Mouse (Mus musculus): ENCODE data around the gene Gstp3. TPM values are rescaled to one million over a fixed set of nuclear protein-coding genes. Genes with fewer than 3 reads are reported as not detected.

Gstp3 gene
- total and polyA plus RNA-seq, 3 experiments, result 1.4 TPM; not detected in 2

DNA sequence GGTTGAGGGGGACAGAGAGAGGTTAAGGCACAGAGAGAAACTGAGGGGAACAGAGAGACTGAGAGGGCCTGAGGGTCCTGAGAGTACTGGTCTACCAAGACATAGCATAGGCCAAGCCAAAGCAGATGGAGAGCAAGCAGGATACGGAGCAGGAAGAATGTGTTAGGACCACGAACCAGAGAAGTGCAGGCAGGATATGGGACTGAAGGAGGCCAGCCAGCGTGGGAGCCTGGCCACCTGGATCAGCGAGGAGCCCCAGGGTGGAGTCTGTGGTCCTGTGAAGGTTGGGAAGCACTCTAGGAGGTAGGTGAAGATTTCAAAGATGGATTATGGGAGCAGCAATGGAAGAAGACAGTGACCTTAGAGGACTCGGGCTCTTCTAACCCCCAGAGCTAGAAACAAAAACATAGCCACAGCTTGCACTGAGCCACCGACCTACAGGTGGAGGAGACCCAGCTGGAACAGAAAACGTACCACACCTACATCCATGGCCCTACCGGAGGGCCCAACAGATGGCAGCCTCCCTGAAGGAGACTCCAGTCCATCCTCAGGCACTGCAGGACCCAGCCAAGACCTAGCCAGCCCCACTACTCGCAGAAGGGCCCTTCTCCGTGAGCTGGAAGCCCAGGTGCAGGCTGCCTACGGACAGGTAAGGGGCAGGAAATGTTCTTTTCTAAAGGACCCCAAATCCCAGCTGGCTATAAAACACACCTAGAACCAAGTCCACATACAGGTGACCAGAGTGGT lies 23.0 kb upstream of the Gstp3 start:
- dilution Hi-C loops (cut with MboI; ENCODE audit: extremely low pct_ligation_motif_present, extremely low pct_unique_long_range_greater_than_20kb, low sequenced_read_pairs), result no loop called here
- Histone ChIP-seq H3K9ac (ENCODE audit: insufficient read depth, low read depth) (no peak overlapping the region), H3K27me3 (replicated peaks) (peaks cover 71% of the 10 kb centered on the region), H3K36me3 (replicated peaks in 1 of 2; ENCODE audit: control insufficient read depth in 1 of 2, insufficient read depth in 1 of 2, low read length in 1 of 2) (no peaks in the 10 kb centered on the region), H3K9me3 (replicated peaks; ENCODE audit: low read length) (no peaks in the 10 kb centered on the region), H3K27ac (ENCODE audit: insufficient read depth, low read depth) (no peak overlapping the region), H3K4me3 (replicated peaks in 1 of 3; ENCODE audit: low read depth in 2 of 3, low read length in 2 of 3, poor library complexity in 1 of 3) (no peak overlapping the region), H3K79me2 (replicated peaks; ENCODE audit: control insufficient read depth, extremely low read depth, insufficient read depth, poor library complexity, severe bottlenecking) (no peaks in the 10 kb centered on the region), H3K4me1 (ENCODE audit: control insufficient read depth in 1 of 2, insufficient read depth in 2 of 2) (peaks cover 0 to 8% of the 10 kb centered on the region in 2 experiments; a peak in 2 of 4 replicates), H3K4me2 (ENCODE audit: insufficient read depth, low read depth, poor library complexity, severe bottlenecking) (no peak overlapping the region)
- no peak for TF ChIP-seq ELF1 (IDR thresholded peaks at IDR 0.05; ENCODE audit: low read depth, low read length)
- no peak for TF ChIP-seq TCF12 (IDR thresholded peaks at IDR 0.05; ENCODE audit: low read depth, low read length)
- no peak for TF ChIP-seq SMC3 (IDR thresholded peaks at IDR 0.05; ENCODE audit: low read depth, low read length)
- no peak for TF ChIP-seq ZKSCAN1 (IDR thresholded peaks at IDR 0.05; ENCODE audit: borderline replicate concordance, low read depth, low read length)
- no peak for TF ChIP-seq UBTF (IDR thresholded peaks at IDR 0.05; ENCODE audit: low read depth, low read length)
- no peak for DNase-seq (ENCODE audit: extremely low read depth)
- in situ Hi-C loops (cut with MboI; ENCODE audit: low pct_ligation_motif_present, low pct_unique_long_range_greater_than_20kb, low sequenced_read_pairs), result no loop called here

GRCm38 (mm10) chr19:4081394-4081793 lies 22.0 kb upstream of the Gstp3 start, which contains the start of gene Cabp2:
Gene Cabp2, plus strand, starts transcription at chr19:4081578.
- no peak for TF ChIP-seq JUN (IDR thresholded peaks at IDR 0.05; ENCODE audit: insufficient read depth, low read depth, low read length)
- TF ChIP-seq MAFK (IDR thresholded peaks at IDR 0.05; ENCODE audit: insufficient replicate concordance, low read length), result no peak
- TF ChIP-seq GABPA (IDR thresholded peaks at IDR 0.05; ENCODE audit: insufficient replicate concordance, low read depth, low read length), result no peak
- no peak for TF ChIP-seq ELF1 (IDR thresholded peaks at IDR 0.05; ENCODE audit: low read depth, low read length)
- TF ChIP-seq USF2 (conservative IDR thresholded peaks at IDR 0.05; ENCODE audit: low read depth, low read length), result no peak
- TF ChIP-seq E2F4 (IDR thresholded peaks at IDR 0.05; ENCODE audit: insufficient replicate concordance, low read depth, low read length), result no peak
- dilution Hi-C loops (cut with MboI; ENCODE audit: extremely low pct_ligation_motif_present, extremely low pct_unique_long_range_greater_than_20kb, low sequenced_read_pairs) (no loop called here), in situ Hi-C loops (cut with MboI; ENCODE audit: low pct_ligation_motif_present, low pct_unique_long_range_greater_than_20kb, low sequenced_read_pairs) (no loop called here)
- H3K4me2 ChIP-seq (ENCODE audit: insufficient read depth, low read depth, poor library complexity, severe bottlenecking), result no peak within 1 kb of the TSS
- no peak within 1 kb of the TSS for H3K9ac ChIP-seq (ENCODE audit: insufficient read depth, low read depth)
- no peak for DNase-seq (ENCODE audit: extremely low read depth)
- H3K79me2 ChIP-seq (replicated peaks; ENCODE audit: control insufficient read depth, extremely low read depth, insufficient read depth, poor library complexity, severe bottlenecking), result no peaks in the 10 kb centered on the region
- no peak within 1 kb of the TSS for H3K27ac ChIP-seq (ENCODE audit: insufficient read depth, low read depth)
- peaks cover 63% of the 10 kb centered on the region for H3K27me3 ChIP-seq (replicated peaks)
- H3K4me3 ChIP-seq (replicated peaks in 1 of 3; ENCODE audit: low read depth in 2 of 3, low read length in 2 of 3, poor library complexity in 1 of 3), result no peak within 1 kb of the TSS
- no peaks in the 10 kb centered on the region for H3K9me3 ChIP-seq (replicated peaks; ENCODE audit: low read length)
- peaks cover 0 to 8% of the 10 kb centered on the region in 2 experiments; a peak in 2 of 4 replicates for H3K4me1 ChIP-seq (ENCODE audit: control insufficient read depth in 1 of 2, insufficient read depth in 2 of 2)
- H3K36me3 ChIP-seq (replicated peaks in 1 of 2; ENCODE audit: control insufficient read depth in 1 of 2, insufficient read depth in 1 of 2, low read length in 1 of 2), result no peaks in the 10 kb centered on the region

DNA sequence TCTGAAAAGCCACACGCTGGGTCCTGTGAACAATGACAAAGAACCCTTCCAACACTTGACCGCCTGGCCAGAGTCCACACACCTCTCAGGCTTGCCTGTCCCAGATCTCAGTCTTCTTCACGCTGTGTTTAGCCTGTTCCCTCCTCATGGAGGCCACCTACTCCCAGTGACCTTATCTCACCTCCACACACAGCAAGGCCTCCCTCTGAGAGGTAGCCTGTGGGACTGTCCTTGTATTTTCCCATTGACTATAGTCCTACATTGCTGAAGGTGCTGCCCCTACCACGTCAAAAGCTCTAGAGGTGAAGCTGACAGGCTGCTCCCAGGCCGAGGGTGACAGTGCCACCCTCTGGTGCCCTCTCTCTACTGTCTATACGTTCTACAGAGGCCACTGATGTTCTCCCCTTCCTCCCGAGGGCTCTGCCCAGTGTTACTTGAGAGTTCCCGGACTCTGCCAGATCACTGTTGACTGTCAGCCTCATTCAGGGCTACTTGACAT lies 21.2 kb upstream of the Gstp3 start:
- in situ Hi-C loops (cut with MboI; ENCODE audit: low pct_ligation_motif_present, low pct_unique_long_range_greater_than_20kb, low sequenced_read_pairs) (no loop called here), dilution Hi-C loops (cut with MboI; ENCODE audit: extremely low pct_ligation_motif_present, extremely low pct_unique_long_range_greater_than_20kb, low sequenced_read_pairs) (no loop called here)
- DNase-seq (ENCODE audit: extremely low read depth), result peak; percentile 26
- H3K4me3 ChIP-seq (replicated peaks in 1 of 3; ENCODE audit: low read depth in 2 of 3, low read length in 2 of 3, poor library complexity in 1 of 3), result no peak overlapping the region
- peaks cover 58% of the 10 kb centered on the region for H3K27me3 ChIP-seq (replicated peaks)
- no peak overlapping the region for H3K27ac ChIP-seq (ENCODE audit: insufficient read depth, low read depth)
- no peaks in the 10 kb centered on the region for H3K36me3 ChIP-seq (replicated peaks in 1 of 2; ENCODE audit: control insufficient read depth in 1 of 2, insufficient read depth in 1 of 2, low read length in 1 of 2)
- H3K79me2 ChIP-seq (replicated peaks; ENCODE audit: control insufficient read depth, extremely low read depth, insufficient read depth, poor library complexity, severe bottlenecking), result no peaks in the 10 kb centered on the region
- H3K4me2 ChIP-seq (ENCODE audit: insufficient read depth, low read depth, poor library complexity, severe bottlenecking), result no peak overlapping the region
- peaks cover 0 to 8% of the 10 kb centered on the region in 2 experiments; a peak in 2 of 4 replicates for H3K4me1 ChIP-seq (ENCODE audit: control insufficient read depth in 1 of 2, insufficient read depth in 2 of 2)
- no peaks in the 10 kb centered on the region for H3K9me3 ChIP-seq (replicated peaks; ENCODE audit: low read length)
- H3K9ac ChIP-seq (ENCODE audit: insufficient read depth, low read depth), result no peak overlapping the region
- TF ChIP-seq BHLHE40 (IDR thresholded peaks at IDR 0.05; ENCODE audit: low read depth, low read length) (no peak), USF1 (IDR thresholded peaks at IDR 0.05; ENCODE audit: low read depth, low read length) (no peak), NRF1 (IDR thresholded peaks at IDR 0.05; ENCODE audit: low read depth, low read length) (no peak), CHD1 (IDR thresholded peaks at IDR 0.05; ENCODE audit: low read depth, low read length) (no peak), RAD21 (IDR thresholded peaks at IDR 0.05; ENCODE audit: low read depth, low read length) (peak; percentile 76), JUN (IDR thresholded peaks at IDR 0.05; ENCODE audit: insufficient read depth, low read depth, low read length) (no peak), PAX5 (IDR thresholded peaks at IDR 0.05; ENCODE audit: low read length) (no peak), MEF2A (IDR thresholded peaks at IDR 0.05; ENCODE audit: borderline replicate concordance, low read depth, low read length) (peak; percentile 41; the same call in 1 of the 2 replicates), ETS1 (conservative IDR thresholded peaks at IDR 0.05; ENCODE audit: low read depth, low read length) (no peak), E2F4 (IDR thresholded peaks at IDR 0.05; ENCODE audit: insufficient replicate concordance, low read depth, low read length) (no peak), ZC3H11A (IDR thresholded peaks at IDR 0.05; ENCODE audit: low read depth, low read length) (peak; percentile 48), ELF1 (IDR thresholded peaks at IDR 0.05; ENCODE audit: low read depth, low read length) (no peak), USF2 (conservative IDR thresholded peaks at IDR 0.05; ENCODE audit: low read depth, low read length) (no peak), SMC3 (IDR thresholded peaks at IDR 0.05; ENCODE audit: low read depth, low read length) (peak; percentile 88), POLR2A (IDR thresholded peaks at IDR 0.05; ENCODE audit: low read depth, low read length) (no peak), CTCF (conservative IDR thresholded peaks at IDR 0.05 in 1 of 2, IDR thresholded peaks at IDR 0.05 in 1 of 2; ENCODE audit: low read depth in 2 of 2, low read length in 2 of 2) (peak in 1 of 2 experiments; percentile 82; a peak in 2 of 4 replicates), MYC (IDR thresholded peaks at IDR 0.05; ENCODE audit: low read depth, low read length) (no peak)

Measured in CH12.LX (cell line).